Mouse (Mus musculus) kidney, adult 2 months (tissue): ENCODE measurements around the gene Kpna2.

Experiments
- CTCF ChIP-seq: fragments of 200-500 bp; conservative IDR thresholded peaks from 2 replicates; pipeline ENCODE4 v1.5.1; 2011; ENCODE audit warnings: low read depth, mild to moderate bottlenecking, control low read depth, low read length, moderate library complexity, mixed read lengths; ENCODE audit not compliant: insufficient read depth, insufficient read length
- POLR2A ChIP-seq: fragments of 200-500 bp; IDR thresholded peaks from one replicate; pipeline ENCODE4 v1.6.1; 2011; ENCODE audit warnings: low read depth, low read length, control low read depth

DNA sequence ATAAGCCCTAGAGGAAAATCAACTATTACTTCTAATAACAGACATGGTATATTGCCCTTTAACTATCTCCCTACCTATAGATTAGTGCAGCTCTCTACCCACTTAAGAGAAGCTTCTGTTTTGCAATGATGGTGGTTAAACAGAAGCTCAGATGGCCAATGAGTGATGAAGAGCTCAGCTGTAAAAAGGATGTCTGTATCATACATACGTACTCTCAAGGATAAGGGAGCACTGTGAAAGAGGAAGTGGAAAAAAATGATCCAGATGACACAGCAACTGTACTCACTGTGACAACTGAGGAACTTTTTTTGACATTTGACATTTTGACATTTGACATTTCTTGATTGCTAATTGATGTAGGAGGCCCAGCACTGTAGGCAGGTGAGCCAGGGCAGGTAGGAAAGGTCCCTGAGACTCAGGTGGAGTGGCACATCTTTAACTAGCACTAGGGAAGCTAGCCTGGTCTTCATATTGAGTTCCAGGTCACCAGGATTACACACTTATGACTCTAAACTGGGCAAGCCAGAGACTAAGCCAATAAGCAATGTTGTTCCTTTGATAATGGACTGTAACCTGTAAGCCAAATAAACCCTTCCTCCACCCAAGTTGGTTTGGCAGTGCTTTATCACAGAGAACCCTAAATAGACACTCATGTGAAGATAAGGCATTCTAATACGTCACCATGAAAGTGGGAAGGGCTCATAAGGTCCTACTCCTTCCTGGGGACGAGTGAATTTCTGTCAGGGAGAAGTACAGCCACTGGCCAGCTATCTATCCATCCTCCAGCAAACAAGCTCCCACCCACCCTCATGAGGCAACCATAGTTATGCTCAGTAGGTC, 4.9 kb downstream of the Kpna2 start:
- TF ChIP-seq CTCF = no peak
- TF ChIP-seq POLR2A = no peak
